Mouse (Mus musculus): ENCODE results near the gene Gm10024.

DNA sequence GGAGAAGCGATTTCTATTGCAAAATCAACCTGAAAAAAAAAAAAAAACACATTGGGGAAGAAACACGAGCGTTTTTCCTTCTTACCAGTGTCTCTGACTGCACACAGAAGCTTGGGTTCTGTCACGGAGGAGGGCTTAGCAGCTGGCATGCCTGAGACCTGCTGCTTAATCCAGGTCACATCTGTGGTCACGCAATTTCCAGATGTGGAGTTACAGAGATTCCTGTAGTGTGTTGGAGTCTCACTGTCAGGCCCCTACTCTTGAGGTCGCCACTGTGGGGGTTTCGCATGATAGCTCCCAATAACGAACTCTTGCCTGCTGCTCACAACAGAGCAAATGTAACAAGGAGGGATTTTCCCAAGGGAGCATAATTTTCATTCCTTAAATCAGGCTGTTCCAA lies 27.1 kb upstream of the Gm10024 start:
- no peak for TF ChIP-seq CTCF (IDR thresholded peaks at IDR 0.05; ENCODE audit: extremely low read depth, insufficient read depth, low read length)
- TF ChIP-seq POLR2A (IDR thresholded peaks at IDR 0.05; ENCODE audit: extremely low read depth, insufficient read depth, low read length): no peak
